Mouse (Mus musculus): ENCODE measurements at regions not wholly inside any gene's neighbourhood (a gene's known extent, or its start where the extent isn't known, plus 50 kb on each side); places are given as distances from the start of the nearest gene placed in this dataset.

DNA sequence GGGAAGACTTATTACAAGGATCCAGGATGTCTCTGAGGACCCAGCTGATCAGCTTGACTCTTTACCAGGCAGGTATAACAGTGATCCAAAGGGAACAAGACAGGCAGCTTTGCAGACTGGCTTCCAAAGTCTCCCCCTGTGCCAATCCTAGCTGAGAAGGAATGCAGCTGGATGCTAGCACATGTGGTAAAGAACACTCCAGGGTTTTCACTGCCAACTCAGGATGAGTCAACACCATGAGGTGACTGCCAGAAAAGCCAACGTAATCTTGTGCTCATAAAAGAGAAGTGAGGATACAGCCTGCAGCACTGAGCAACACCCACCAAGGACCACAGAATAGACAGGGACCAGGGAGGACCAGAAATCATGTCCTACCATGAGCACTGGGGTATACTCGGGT, 76.5 kb upstream of the Il12b start:
- DNase-seq (ENCODE audit: low read depth in 1 of 2, low spot score in 2 of 2) = no peak
- no peaks in the 10 kb centered on the region for H3K4me1 ChIP-seq (ENCODE audit: control insufficient read depth, insufficient read depth, insufficient read length)
- WGBS = 54% methylated on average over 2 of the region's 2 CpGs
- H3K36me3 ChIP-seq (ENCODE audit: control insufficient read depth, insufficient read depth, low read length) = no peaks in the 10 kb centered on the region
- no peak overlapping the region for H3K27ac ChIP-seq (ENCODE audit: insufficient read depth, low read length)
- no peaks in the 10 kb centered on the region for H3K27me3 ChIP-seq (ENCODE audit: control insufficient read depth, insufficient read depth, low read length)
- TF ChIP-seq POLR2A (IDR thresholded peaks at IDR 0.05; ENCODE audit: low read depth, low read length) = no peak
- no peak for TF ChIP-seq CTCF (IDR thresholded peaks at IDR 0.05; ENCODE audit: extremely low read depth, insufficient read depth, insufficient read length, insufficient replicate concordance)
- no peak overlapping the region for H3K4me3 ChIP-seq (ENCODE audit: extremely low read depth, insufficient read depth, insufficient read length)

DNA sequence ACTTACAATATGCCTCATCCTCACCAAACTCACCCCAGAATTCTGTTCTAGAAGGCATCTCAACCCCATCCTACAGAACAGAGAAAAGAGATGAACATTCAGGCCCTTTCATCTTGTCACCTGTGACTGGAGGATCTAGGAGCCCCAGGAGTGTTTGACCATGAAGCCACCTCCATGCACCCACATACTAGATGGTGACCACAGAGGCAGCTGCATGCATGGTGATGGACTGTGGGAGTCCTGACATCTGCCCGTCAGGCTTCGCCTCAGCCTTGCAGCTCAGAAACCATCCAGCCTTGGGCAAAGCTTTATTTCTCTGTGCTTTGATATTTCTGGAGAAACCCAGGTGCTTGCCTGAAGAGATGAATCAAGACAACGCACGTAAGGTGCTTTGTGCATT, 74.8 kb upstream of the Il12b start:
- no peak overlapping the region for H3K27ac ChIP-seq (ENCODE audit: insufficient read depth, low read length)
- H3K27me3 ChIP-seq (ENCODE audit: control insufficient read depth, insufficient read depth, low read length) = no peaks in the 10 kb centered on the region
- H3K4me1 ChIP-seq (ENCODE audit: control insufficient read depth, insufficient read depth, insufficient read length) = no peaks in the 10 kb centered on the region
- no peak for DNase-seq (ENCODE audit: low read depth in 1 of 2, low spot score in 2 of 2)
- no peak overlapping the region for H3K4me3 ChIP-seq (ENCODE audit: extremely low read depth, insufficient read depth, insufficient read length)
- 82% methylated on average over 4 of the region's 4 CpGs for WGBS
- TF ChIP-seq CTCF (IDR thresholded peaks at IDR 0.05; ENCODE audit: extremely low read depth, insufficient read depth, insufficient read length, insufficient replicate concordance) (no peak), POLR2A (IDR thresholded peaks at IDR 0.05; ENCODE audit: low read depth, low read length) (no peak)
- no peaks in the 10 kb centered on the region for H3K36me3 ChIP-seq (ENCODE audit: control insufficient read depth, insufficient read depth, low read length)

GRCm38 (mm10) chr11:44325525-44325924, 74.3 kb upstream of the Il12b start:
- no peaks in the 10 kb centered on the region for H3K4me1 ChIP-seq (ENCODE audit: control insufficient read depth, insufficient read depth, insufficient read length)
- no peaks in the 10 kb centered on the region for H3K27me3 ChIP-seq (ENCODE audit: control insufficient read depth, insufficient read depth, low read length)
- TF ChIP-seq POLR2A (IDR thresholded peaks at IDR 0.05; ENCODE audit: low read depth, low read length) (no peak), CTCF (IDR thresholded peaks at IDR 0.05; ENCODE audit: extremely low read depth, insufficient read depth, insufficient read length, insufficient replicate concordance) (no peak)
- no peak for DNase-seq (ENCODE audit: low read depth in 1 of 2, low spot score in 2 of 2)
- H3K4me3 ChIP-seq (ENCODE audit: extremely low read depth, insufficient read depth, insufficient read length) = no peak overlapping the region
- 78% methylated on average over 11 of the region's 11 CpGs for WGBS
- H3K36me3 ChIP-seq (ENCODE audit: control insufficient read depth, insufficient read depth, low read length) = no peaks in the 10 kb centered on the region
- H3K27ac ChIP-seq (ENCODE audit: insufficient read depth, low read length) = no peak overlapping the region

- Histone ChIP-seq H3K27me3 (ENCODE audit: control insufficient read depth, insufficient read depth, low read length) (no peaks in the 10 kb centered on the region), H3K4me1 (ENCODE audit: control insufficient read depth, insufficient read depth, insufficient read length) (no peaks in the 10 kb centered on the region), H3K27ac (ENCODE audit: insufficient read depth, low read length) (no peak overlapping the region), H3K36me3 (ENCODE audit: control insufficient read depth, insufficient read depth, low read length) (no peaks in the 10 kb centered on the region), H3K4me3 (ENCODE audit: extremely low read depth, insufficient read depth, insufficient read length) (no peak overlapping the region)
- TF ChIP-seq CTCF (IDR thresholded peaks at IDR 0.05; ENCODE audit: extremely low read depth, insufficient read depth, insufficient read length, insufficient replicate concordance) = no peak
- no peak for TF ChIP-seq POLR2A (IDR thresholded peaks at IDR 0.05; ENCODE audit: low read depth, low read length)
- WGBS = 71% methylated on average over 4 of the region's 4 CpGs
- no peak for DNase-seq (ENCODE audit: low read depth in 1 of 2, low spot score in 2 of 2)
Measured at GRCm38 (mm10) chr11:44329503-44329902, 70.4 kb upstream of the Il12b start.

GRCm38 (mm10) chr11:44330438-44330837, 69.4 kb upstream of the Il12b start:
- no peak overlapping the region for H3K4me3 ChIP-seq (ENCODE audit: extremely low read depth, insufficient read depth, insufficient read length)
- DNase-seq (ENCODE audit: low read depth in 1 of 2, low spot score in 2 of 2) = no peak
- TF ChIP-seq CTCF (IDR thresholded peaks at IDR 0.05; ENCODE audit: extremely low read depth, insufficient read depth, insufficient read length, insufficient replicate concordance) (no peak), POLR2A (IDR thresholded peaks at IDR 0.05; ENCODE audit: low read depth, low read length) (no peak)
- H3K27me3 ChIP-seq (ENCODE audit: control insufficient read depth, insufficient read depth, low read length) = no peaks in the 10 kb centered on the region
- H3K27ac ChIP-seq (ENCODE audit: insufficient read depth, low read length) = no peak overlapping the region
- 72% methylated on average over 6 of the region's 6 CpGs for WGBS
- no peaks in the 10 kb centered on the region for H3K4me1 ChIP-seq (ENCODE audit: control insufficient read depth, insufficient read depth, insufficient read length)
- H3K36me3 ChIP-seq (ENCODE audit: control insufficient read depth, insufficient read depth, low read length) = no peaks in the 10 kb centered on the region

DNA sequence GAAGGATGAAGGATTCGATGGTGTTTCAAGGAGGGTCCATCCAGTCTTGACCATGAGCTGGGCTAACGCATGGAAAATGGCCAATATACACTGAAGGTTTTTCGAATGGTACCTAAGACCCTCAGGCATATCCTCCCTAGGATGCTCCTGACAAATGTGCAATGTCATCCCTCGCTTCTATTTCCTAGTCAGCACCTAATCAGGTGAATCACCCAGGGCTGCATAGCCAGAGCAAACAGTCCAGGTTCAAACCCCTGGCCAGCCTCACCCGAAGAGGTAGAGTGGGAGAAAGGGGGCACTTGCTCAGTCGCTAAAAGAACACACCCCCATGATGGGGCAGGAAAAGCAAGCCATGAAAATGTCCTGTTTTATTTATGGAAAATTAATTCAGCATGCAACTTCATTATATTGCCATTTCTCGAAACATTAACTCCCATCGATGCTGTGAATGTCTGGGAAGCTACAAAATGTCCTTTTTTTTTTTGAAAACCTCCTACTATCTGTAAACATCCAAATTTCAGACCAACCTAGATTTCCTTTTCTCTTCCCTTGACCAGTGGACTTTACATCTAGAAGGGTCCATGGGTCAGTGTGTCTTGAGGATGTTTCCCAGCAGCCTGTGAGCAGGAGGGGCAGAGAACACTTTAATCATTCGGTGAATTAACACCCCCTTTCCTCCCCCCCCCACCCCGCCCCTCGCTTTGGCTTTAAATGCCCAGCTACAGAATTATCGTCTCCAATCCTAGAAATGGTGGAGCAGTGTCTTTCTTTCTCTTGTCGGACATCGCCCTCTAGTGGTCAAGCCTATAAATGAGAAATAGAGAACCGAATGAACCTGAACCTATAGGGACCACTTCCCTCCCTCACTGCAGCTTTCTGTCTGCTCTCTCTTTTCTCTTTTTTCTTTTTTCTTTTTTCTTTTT, 68.8 kb upstream of the Il12b start:
- Histone ChIP-seq H3K27ac (ENCODE audit: insufficient read depth, low read length) (no peak overlapping the region), H3K4me1 (ENCODE audit: control insufficient read depth, insufficient read depth, insufficient read length) (no peaks in the 10 kb centered on the region), H3K27me3 (ENCODE audit: control insufficient read depth, insufficient read depth, low read length) (no peaks in the 10 kb centered on the region), H3K36me3 (ENCODE audit: control insufficient read depth, insufficient read depth, low read length) (no peaks in the 10 kb centered on the region), H3K4me3 (ENCODE audit: extremely low read depth, insufficient read depth, insufficient read length) (no peak overlapping the region)
- 39% methylated on average over 15 of the region's 15 CpGs for WGBS
- DNase-seq (ENCODE audit: low read depth in 1 of 2, low spot score in 2 of 2) = peak; percentile 38 to 43
- TF ChIP-seq POLR2A (IDR thresholded peaks at IDR 0.05; ENCODE audit: low read depth, low read length) (no peak), CTCF (IDR thresholded peaks at IDR 0.05; ENCODE audit: extremely low read depth, insufficient read depth, insufficient read length, insufficient replicate concordance) (peak; percentile 45; the same call in 1 of the 2 replicates)

DNA sequence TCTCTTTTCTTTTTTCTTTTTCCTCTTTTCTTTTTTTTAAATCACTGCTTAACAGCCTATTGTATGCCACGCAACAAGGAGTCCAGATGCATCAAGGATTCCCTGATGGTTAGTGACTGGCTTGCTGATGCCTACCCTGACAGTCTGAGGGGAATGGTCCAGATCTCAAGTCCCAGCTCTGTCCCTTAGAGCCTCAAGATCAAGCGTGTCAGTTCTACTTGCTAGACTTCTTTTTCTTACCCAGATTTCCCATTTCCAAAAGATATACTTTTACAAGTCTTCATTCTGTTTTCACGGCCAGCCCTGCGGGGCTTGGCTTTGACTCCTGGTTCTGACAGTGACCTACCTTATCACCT, 68.1 kb upstream of the Il12b start:
- WGBS = 66% methylated on average over 4 of the region's 4 CpGs

More for the DNA sequence above, 68.1 kb upstream of the Il12b start:
- no peak for DNase-seq (ENCODE audit: low read depth in 1 of 2, low spot score in 2 of 2)
- Histone ChIP-seq H3K27ac (ENCODE audit: insufficient read depth, low read length) (no peak overlapping the region), H3K4me3 (ENCODE audit: extremely low read depth, insufficient read depth, insufficient read length) (no peak overlapping the region), H3K36me3 (ENCODE audit: control insufficient read depth, insufficient read depth, low read length) (no peaks in the 10 kb centered on the region), H3K27me3 (ENCODE audit: control insufficient read depth, insufficient read depth, low read length) (no peaks in the 10 kb centered on the region), H3K4me1 (ENCODE audit: control insufficient read depth, insufficient read depth, insufficient read length) (no peaks in the 10 kb centered on the region)
- TF ChIP-seq CTCF (IDR thresholded peaks at IDR 0.05; ENCODE audit: extremely low read depth, insufficient read depth, insufficient read length, insufficient replicate concordance) (no peak), POLR2A (IDR thresholded peaks at IDR 0.05; ENCODE audit: low read depth, low read length) (no peak)

Measured in spleen, adult 2 months (tissue).